Mouse (Mus musculus) lung, postnatal 36 days (tissue): ENCODE results near the gene Rictor.
"Not testable (repeated sequence)": the region's sequence is repeated elsewhere in the genome, so short reads cannot be mapped to it uniquely, and the experiment has no call there.

Experiments
- DNase-seq: peaks from one replicate; pipeline ENCODE4 v3.0.0; 2022; ENCODE audit warnings: mixed read lengths

Rictor gene

DNA sequence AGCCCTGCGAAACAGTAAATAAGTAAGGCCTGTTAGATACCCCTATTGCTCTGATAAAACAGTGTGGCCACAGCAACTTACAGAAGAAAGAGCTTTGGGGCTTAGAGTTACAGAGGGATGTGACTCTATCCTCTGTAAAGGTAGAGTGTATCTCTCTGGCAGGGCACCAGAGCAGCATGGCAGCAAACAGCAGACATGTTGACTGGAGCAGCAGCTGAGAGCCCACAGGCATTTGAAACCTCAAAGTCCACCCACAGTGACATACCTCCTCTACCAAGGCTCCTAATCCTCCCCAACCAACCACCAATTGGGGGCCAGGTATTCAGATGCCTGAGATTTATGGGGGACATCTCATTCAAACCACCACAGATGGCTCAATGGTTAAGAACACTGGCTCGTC lies 31.0 kb downstream of the Rictor start:
- DNase-seq, result no peak

DNA sequence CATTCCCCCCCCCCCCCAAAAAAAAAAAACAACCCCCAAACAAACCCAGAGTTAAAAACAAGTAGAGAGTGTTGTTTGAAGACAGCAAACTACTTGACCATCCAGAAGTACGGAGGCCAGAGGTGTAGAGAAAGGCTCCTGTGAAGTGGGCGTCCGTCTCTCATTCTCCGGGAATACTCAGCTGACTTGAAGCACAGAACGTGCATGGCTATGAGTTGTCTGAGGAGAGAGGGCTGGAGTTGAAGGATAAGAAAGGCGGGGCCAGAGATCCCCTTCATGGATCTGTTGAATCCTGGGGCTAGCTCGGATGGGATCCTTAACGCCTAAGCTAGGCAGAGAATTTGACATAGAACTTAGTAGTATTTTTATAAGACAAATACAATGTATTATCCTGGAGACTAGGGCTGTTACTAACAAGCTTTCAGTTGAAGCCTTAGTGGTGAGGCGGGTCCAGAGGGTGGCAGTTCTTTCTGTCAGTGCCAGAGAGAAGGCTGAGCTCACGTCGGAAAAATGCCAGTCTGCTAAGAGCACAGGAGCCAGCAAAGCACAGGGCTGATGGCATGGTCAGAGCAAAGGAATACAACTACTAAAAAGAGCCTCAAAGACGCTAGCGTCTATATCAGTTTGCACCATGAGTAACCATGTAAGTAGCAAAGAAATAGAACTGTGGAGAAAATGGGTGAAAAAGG lies 34.3 kb downstream of the Rictor start:
- peak; percentile 45 for DNase-seq

DNA sequence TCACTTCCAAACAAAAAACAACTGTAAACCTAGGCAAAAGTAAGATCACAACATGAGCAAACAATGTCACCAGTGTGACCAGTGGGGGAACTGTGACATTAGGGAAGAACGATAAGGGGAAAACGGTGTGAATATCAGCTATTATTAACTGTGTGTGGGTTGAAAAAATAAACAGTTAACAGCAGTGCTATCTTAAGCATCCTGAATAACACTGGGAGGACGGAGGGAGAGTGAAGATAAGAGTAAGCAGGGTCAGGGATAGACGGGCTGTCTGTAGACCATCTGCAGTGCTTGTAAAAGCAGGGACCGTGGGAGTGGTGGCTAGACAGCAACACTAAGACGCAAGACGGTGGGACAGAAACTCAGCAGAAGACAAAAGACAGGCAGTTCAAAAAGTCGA lies 35.5 kb downstream of the Rictor start:
- DNase-seq, result no peak

DNA sequence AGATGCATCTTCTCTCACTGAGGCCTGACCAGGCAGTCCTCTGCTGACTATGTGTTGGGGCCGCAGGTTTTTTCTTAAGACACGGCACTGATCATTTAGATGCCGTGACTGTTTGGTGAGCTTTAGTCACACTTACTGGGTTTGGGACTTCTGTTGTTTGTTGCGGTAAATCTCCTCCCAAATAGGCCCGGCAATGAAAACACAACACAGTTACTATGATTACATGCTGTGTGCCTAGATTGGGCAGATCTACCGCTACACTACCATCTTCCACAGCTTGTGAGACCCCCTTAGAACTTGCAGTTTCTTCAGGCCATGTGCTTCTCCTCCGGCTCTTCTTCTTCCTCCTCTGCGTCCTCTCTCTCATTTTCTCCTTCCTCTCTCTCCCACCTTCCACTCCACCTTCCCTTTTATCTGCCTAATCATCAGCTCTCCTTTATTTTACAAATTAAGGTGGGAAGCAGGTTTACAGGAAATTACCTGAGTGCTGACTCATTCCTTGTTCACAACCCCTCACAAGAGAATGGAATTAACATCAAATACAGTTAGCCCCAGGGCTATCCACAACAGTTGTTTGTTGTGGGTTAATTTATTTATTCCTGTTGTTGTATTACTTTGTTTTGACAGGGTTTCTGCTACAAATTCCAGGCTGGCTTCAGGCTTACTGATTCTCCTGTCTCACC lies 38.3 kb downstream of the Rictor start:
- not testable (repeated sequence) for DNase-seq

DNA sequence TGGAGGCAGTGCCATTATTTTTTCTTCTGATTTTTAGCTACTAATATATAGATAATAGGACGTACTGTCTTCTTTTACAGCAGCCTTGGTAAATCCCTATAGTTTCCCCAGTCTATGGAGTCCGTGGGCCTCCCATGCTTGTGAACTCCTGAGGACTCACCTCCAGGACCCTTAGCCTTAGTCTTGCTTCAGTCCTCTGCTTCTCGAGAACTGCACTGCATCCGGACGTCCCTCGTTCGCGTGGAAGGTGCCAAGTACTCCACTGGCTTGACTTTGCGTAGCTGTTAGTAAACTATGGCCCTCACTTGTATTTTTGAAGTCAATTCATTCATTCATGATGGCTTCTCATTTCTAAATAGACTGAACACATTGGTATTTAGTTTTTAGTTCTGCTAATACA lies 38.8 kb downstream of the Rictor start:
- no peak for DNase-seq

DNA sequence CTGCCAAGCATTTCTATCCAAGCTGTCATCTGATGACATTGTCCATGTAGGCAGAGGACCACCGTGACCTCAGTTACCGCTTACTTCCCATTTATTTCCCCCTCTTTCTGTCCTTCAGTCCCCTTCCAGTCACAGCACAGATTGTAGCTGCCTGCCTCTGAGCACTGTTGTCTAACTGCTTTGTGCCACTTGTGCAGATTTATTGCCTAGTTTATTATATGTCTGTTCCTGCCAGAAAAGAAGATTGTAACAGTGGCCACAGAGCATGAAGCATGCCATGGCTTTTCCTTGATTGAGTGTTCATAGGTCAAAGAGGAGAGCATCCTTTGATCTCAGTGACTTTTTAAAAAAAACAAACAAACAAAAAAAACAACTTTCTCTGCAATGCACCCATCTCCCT lies 46.2 kb downstream of the Rictor start:
- no peak for DNase-seq

DNA sequence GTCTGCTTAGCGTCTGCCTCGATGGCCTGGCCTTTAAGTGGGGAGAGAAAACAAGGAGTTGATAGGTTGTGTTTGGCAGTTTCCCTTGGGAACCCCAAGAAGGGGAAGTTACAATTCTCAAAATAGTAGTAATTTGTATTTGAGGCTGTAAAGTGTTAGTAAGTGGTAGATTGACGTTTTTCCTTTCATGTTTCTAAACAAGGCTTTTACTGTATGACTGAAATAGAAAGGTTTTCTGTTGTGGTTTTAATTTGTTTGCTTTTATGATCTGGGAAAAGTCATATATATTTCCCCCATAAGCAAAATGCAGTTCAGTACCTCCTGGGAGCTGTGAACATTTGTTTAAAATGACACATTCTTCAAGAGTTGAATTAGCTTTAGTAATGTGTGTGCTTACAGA lies 64.1 kb downstream of the Rictor start:
- no peak for DNase-seq

DNA sequence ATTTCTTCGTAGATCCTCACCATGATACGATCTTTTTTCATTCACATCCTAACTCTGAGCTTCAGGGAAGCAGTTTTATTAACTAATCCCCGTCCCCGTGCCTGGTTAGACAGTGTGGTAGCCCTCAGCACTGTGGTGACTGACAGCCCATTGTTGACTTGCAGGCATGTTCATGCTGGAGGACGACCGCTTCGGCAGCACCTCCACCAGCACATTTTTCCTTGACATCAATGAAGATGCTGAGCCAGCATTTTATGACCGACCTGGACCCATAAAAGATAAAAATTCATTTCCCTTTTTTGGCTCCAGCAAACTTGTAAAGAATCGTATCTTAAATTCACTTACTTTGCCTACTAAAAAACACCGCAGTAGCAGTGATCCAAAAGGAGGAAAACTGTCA lies 78.0 kb downstream of the Rictor start:
- DNase-seq, result no peak

DNA sequence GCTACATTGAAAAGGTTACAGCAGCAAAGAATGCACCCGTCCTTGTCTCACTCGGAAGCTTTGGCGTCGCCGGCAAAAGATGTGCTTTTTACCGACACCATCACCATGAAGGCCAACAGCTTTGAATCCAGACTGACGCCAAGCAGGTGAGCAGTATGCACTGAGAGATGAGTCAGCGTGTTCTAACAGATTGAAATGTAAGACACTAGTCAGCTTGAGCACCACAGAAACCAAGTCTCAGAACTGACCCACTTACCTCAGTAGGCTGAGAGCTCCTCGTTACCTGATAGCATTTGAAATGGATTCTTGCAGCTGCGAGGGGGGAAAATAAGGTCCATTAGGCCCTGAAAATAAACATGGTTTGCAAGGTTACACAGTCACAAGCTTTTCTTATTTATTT lies 79.1 kb downstream of the Rictor start:
- no peak for DNase-seq

DNA sequence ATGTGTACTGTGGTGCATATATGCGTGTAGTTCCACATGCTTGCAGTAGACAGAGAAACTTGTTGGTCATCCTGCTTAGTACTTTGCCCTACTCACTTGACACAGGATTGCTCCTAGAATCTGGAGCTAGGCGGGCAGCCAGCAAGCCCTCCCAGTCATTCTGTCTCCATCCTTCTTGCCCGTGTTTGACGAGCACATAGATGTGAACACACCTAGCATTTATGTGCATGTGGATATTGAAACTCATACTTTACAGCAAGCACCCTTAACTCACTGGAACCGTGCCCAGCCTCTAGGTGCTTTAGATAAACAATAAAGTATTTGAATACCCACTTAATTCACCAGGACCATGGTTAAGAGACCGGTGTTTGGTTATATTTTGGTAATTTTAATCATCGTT lies 81.8 kb downstream of the Rictor start:
- DNase-seq, result peak; percentile 54

DNA sequence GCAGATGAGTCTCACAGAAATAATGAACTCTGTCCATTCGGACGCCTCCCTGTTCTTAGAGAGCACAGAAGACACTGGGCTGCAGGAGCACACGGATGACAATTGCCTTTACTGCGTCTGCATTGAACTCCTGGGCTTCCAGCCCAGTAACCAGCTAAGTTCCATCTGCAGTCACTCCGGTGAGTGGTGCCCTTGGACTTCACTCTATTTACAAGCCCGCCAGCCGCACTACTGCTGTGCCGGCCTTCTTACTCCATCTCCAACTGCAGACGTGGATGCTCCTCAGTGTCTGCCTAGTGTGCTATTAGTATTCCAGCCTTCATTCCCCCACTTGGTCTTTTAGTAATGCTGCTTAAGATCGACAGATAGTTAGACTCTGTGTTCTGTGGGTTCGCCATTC lies 83.5 kb downstream of the Rictor start:
- DNase-seq, result peak; percentile 32

DNA sequence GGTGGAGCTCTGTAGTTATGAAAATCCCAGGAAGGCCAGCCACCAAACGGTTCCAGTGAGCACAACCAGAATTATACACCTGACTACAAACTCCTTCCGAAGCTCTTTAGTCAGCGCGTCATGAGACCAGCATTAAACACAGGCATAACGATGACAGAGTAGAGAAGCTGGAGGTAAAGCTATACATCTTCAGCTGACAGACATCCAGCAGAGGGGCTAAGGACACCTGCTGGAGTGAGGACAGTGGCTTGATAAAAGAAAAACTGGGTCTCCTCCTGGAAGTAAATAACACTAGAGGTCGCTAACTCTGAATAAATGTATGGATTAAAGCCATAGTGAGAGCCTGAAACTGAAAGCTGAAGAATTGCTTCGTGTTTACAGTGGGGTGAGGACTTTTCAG lies 84.7 kb downstream of the Rictor start:
- no peak for DNase-seq

DNA sequence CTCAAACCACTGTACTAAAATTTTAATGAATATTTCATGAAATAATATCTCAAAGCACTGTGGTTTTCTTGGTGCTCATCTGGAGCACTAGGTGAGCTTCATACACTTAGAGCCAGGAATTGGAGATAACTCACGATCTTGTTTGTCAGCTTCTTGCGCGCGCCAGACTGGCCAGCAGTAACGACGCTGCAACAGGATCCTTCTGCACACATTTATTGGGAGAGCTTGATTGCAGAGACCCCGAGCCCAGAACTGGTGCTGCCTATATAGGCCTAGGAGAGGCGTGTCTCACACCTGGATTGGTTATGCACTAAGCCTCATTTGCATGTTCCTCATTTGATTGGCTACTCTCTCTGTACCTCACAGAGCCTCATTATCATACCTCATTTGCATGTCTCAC lies 93.0 kb downstream of the Rictor start:
- DNase-seq, result not testable (repeated sequence)

DNA sequence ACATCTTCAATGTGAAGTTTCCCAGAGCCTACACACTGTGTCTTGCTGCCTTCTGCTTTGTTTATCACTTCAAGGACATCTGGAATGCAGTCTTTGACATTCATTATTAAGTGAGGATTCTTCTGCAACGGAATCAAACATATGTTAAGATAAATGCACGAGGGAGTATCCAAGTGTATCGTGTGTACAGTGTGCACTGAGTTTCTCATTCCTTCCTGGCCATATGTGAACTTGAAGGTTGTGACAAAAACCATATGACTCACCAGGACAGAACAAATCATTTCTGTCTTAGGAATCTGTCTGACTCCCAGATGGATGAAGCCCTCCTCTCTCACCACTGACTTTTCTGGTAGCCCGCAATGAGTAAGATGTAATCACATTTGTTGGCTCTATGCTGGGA lies 107.6 kb downstream of the Rictor start:
- no peak for DNase-seq

DNA sequence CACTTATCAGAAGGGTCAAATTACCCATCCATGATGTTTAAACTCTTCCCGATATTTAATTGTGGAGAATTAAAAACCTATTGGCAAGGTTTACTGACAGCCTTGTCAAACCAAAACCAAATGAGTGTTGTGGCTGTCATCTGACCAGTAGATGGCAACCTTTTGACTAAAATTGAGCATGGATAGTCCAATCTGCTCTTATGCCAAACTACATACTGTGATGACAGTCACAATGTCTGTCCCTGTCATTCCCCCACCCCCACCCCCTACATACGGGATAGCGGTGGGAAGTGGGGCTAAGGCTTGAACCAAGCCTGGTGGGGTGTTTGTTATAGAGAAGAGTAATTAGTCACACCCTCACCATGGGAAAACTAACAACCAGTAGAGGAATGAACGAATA lies 132.0 kb downstream of the Rictor start:
- DNase-seq, result peak; percentile 55

DNA sequence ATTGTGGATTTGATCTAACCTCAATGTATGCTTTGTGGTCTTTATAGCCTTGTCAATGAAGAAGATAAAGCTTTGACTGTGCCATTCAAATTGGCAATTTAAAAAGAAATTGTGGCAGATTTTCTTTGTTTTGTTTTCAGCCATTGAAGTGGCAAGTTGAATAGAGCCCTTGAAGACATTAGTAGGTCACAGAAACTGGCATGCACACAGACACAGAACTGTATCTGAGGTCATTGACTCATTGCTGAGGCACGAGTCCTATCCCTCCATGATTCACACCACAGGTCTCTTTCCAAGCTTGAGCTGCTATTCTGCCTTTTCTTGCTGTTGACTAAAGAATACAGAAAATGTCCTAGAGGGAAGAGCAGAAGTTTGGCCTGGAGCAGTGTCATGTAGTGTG lies 141.7 kb downstream of the Rictor start:
- no peak for DNase-seq
